Mouse (Mus musculus): Measurements from ENCODE around the gene Nfya.

GRCm38 (mm10) chr17:48391446-48391845 is 18.3 kb downstream of the Nfya start:
- TF ChIP-seq CTCF (IDR thresholded peaks at IDR 0.05; ENCODE audit: insufficient read depth, low read depth, low read length) (no peak), POLR2A (IDR thresholded peaks at IDR 0.05; ENCODE audit: insufficient read depth, low read depth, low read length) (no peak)

All from olfactory bulb, adult 2 months (tissue).